Mouse (Mus musculus): ENCODE results near the gene Fam8a1. TPM values are rescaled to one million over a fixed set of nuclear protein-coding genes. Genes with fewer than 3 reads are reported as not detected.

Fam8a1 gene
- polyA plus RNA-seq (2012; rRNA removed) = 52.6 and 56.8 TPM in 2 replicates

DNA sequence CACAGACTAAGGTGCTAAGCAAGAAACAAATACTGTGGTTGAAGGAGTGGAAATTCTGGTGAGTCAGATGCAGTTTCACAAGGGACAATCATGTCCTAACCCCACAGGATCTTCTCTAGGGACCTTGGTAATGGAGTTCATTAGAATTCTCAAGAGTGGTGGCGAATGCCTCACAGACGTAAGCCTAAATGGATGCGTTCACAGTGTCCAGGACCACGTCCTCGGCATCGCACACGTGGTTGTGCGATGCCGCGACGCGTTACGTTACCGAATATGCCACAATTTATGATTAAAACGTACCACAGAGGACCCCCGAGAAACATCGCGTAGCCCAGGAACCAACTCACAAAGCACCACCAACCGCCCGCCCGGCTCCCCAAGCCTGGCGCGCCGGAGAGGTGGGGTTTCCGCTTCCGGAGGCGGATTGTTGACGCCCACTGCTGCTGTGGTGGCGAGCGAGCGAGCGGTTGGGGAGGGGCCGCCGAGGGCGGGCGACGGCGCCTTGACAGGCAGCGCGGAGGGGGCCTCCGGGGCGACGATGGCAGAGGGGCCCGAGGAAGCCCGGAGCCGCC lies at the start of gene Fam8a1:
TSS of gene Fam8a1 (plus strand) at position 475 of the 572 bp plus-strand sequence.
- peak; percentile 90 for DNase-seq (ENCODE audit: low spot score)

DNA sequence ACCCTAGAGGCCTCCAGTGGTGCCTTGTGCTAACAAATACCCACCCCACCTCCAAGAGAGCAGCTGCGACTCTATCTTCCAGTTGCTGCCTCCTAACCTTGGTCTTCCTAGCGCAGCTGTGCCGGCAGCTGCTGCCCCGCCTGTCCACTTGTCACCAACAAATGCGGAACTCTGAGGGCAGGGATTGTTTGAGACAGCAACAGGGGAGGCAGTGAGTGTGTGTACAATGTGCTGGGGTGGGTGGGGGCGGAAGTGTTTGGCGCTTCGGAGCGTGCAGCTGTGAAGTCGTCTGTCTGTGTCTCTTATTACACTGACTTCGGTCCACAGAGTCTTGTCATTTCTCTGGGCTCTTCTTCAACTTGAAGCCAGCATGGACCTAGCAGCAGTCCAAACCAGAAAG lies 49.7 kb upstream of the Fam8a1 start:
- DNase-seq (ENCODE audit: low spot score) = no peak

DNA sequence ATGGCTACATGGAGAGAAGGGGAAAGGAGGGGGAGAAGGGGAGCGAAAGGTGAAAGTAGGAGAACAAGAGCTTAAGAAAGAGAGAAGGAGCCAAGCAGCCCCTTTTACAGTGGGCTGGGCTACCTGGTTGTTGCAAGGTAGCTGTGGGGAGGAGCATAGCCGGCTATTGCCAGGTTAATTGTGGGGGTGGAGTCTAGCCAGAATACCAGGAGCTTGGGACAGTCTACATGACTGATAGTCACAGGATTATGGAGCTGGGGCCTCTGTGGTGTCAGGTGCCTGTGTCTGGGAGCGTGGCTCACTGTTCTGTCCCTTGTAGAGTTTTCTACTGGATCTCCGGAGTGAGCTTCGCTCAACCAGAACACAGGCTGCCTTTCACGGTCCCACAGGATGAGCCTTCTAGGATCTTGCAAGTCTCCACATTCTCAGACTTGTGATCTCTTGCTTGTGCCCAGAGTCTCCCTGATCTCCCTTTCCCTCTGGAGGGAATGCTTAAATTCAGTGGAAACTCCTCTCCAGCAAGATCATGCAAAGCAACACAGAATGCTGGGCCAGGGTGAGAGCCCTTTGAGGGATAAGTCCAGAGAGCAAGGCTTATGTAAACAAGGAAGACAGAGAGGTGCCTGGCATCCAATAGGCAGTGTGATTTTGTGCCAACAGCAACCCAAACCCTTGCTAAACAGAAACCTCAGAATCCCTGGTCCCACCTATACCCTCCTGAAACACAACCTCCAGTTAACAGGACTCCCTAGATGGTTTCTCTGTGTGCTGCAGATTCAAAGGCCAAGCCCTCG lies 48.2 kb upstream of the Fam8a1 start:
- no peak for DNase-seq (ENCODE audit: low spot score)

DNA sequence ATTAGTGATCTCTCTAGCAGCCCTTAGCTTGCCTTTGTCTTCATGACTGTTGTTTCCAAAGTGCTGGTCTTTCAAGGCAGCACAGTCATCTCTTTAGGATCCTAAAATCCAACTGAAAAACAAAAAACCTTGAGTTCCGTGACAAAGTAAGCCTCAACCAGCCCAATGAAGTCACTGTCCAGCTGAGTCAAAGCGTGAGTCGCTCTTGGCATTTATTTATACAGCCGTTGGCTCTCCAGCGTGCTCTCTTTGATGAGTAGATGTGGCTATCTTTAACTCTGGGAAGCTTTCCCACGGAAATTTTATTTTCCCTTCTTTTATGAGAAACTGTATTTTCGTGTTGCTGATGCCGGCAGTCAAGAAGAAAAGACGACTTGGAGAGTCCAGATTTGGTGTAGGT lies 42.7 kb upstream of the Fam8a1 start:
- no peak for DNase-seq (ENCODE audit: low spot score)

DNA sequence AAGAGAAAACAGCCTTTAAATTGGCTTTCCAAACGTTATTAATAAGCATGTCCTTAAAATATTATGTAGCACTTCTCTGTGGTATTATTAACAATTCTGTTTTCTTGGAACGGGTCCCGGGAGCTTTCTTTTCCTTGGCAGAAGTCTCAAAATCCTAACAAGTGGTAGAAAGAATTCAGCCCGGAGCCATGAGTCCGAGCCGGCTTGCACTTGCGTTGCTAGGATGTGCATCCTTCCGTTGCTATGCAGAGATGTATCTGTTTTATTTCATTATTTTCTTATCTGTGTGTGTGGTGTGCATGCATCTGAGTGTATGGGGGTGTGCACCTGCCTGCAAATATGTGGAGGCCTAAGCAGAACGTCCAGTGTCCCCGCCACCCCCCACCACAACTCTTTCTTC lies 41.5 kb upstream of the Fam8a1 start:
- no peak for DNase-seq (ENCODE audit: low spot score)

DNA sequence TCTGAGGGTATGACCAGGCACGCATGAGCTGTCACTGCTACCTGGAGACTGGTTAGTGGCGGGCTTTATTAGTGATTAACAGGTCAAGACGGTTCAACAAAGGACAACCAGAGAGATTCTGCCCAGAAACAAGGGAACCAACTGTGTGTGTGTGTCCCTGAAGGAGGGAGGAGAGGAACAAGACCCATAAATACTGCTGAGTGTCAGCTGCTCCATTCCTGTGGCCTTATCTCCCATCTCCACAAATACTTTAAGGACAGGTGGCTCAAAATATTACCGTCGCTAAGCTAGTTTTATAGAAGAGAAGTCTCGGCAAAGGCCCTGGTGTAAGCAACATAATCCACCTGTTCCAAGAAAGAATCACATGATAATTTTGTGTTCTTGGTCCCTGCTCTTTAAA lies 39.9 kb upstream of the Fam8a1 start:
- DNase-seq (ENCODE audit: low spot score) = no peak

DNA sequence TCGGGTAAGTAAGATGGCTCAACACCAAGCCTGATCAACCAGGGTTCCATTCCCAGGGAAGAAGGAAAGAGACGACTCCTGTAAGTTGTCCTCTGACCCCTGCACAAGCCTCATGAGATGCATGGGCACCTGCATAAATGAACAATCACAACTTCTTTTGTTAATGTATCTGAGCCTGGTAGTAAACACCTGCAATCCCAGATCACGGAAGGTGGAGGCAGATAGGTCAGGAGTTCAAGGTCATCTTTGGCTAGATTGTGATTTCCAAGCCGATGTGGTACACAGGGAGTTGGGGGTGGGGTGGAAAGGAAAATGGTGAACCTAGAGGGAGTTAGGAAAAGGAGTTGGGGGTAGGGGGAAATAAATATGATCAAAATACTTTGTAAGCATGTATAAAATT lies 36.5 kb upstream of the Fam8a1 start:
- DNase-seq (ENCODE audit: low spot score) = no peak

DNA sequence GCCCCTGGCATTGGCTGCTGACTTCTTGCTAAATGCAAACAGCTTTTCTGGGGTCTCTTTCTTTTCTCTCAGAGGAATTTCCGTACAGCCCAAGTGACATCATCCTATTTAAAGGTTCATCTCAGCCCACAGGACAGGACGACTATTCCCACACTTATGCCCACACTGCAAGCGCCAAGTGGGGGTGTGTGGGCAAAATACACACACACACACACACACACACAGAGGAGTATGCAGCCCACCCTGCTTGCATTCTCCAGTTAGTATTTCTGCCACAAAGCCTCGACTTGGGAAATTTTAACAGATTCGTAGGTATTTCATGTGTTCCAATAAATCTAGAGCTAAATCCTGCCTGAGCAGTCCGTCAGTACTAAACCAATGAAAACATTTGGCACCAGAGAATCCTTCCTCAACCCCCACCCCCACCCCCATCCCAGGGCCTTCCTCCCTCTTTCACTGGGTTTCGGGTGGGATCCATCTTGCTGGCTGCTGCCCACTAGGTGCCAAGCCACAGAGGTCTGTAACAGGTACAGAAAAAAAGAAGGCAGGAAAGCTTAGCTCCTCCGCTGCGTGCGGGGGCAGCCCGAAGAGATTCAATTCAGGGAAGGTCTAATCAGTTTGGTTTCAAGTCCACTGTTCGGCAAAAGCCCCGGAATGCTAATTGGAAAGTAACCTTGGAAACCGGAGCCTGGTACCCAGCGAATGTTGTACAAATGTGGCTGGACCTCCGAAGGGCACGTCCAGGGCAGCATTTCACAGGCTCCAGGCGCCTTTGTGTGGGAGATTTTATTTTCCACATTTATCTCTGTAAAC lies 35.8 kb upstream of the Fam8a1 start:
- DNase-seq (ENCODE audit: low spot score) = no peak

DNA sequence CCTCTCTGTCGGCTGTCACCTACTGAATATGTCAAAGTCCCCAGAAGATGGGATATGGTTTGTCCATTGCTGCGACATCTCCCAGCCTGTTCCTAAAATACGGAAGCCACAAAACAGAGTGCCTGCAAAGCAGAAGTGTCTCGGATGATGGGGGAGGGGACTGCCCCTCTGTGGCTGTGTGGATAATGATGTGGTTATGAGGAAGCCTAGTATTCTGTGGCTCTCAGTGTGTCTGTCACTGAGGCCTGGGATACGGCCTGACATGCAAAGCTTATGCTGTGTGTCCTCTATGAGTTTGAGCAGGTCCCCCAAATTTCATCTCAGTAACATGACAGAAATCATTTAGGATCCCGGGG lies 35.2 kb upstream of the Fam8a1 start:
- DNase-seq (ENCODE audit: low spot score) = no peak

DNA sequence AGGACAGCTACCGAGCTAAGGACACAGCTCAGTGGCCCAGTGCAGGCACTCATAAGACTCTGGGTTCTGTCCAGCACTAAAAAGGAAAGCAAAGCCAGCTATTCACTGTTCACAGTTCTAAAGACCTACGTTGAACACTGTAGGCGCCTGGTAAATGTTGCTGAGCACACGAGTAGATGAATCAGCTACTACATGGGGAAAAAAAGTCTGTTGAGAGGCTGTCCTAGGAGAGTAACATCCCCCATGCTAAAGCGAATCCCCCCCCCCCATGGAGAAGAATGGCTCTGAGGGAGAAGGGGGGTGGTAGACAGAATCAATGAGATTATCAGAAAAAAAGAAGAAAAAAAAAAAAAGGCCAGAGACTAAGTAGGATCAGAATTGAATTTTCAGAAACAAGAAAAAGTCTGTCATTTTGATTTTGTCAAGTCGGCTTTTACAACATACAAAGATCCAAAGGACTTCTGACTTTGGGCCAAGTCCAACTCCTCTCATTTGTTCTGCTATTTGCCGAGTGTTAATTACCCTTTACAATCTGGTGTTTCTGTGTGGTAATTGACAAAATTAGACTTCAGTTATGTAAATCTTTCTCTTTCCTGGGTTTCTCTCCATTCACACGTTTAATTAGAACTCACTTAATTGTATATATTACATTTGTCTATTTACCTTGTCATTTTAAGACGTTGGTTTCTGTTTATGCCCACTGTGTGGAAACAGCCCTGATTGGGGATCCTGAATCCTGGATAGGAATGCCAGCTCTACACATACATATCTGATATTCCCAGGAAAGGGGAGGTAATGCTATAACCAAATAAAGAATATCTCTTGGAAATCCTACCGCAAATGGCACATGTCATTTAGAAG lies 28.5 kb upstream of the Fam8a1 start:
- DNase-seq (ENCODE audit: low spot score) = no peak

DNA sequence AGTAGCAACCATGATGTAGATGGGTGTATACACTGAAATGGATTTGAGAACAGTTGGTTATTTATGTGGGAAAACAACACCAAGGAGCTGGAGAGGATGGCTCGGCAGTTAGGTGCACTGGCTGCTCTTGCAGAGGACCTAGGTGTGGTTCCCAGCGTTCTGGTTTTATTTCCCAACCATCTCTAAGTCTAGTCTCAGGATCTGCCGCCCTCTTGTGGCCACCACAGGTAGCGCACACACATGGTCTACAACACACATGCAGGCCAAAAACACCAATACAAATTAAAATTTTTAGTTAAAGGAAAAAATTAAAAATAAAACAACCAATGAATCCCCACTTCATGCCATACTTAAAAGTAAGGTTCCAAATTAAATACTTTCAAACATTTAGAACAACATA lies 27.0 kb upstream of the Fam8a1 start:
- no peak for DNase-seq (ENCODE audit: low spot score)

DNA sequence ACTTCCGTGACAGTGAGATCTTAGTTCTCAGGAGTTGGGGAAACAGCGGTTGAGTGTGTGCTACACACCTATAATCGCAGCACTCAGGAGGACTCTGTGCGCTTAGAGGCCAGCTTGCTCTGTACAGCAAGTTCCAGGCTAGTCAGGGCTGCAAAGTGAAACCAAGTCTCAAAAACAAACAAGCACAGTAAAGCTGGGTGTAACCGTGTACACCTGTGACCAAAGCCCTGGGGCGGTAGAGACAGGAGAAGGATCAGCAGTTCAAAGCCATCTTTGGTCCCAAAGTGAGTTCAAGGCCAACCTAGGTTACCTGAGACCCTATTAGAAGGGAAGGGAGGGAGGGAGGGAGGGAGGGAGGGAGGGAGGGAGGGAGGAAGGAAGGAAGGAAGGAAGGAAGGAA lies 25.1 kb upstream of the Fam8a1 start:
- no peak for DNase-seq (ENCODE audit: low spot score)

DNA sequence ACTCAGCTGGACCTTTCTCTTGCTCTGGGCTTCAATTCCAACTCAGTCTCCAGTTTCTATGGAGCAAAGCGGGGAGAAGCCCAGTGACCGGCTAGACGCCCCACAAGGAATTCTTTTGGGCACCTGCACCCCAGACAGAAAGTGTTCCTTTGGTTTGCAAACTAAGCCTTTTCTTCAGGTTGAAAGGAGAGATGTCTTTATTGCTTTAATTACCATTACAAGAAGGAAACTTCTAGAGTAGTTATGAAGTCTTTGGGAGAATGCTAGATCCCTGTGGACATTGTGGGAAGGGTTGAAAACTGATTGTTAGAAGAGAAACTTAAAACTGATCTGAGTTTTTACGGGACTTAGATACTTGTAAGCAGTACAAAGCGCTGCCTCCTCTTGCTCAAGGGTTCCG lies 23.8 kb upstream of the Fam8a1 start:
- DNase-seq (ENCODE audit: low spot score) = no peak

DNA sequence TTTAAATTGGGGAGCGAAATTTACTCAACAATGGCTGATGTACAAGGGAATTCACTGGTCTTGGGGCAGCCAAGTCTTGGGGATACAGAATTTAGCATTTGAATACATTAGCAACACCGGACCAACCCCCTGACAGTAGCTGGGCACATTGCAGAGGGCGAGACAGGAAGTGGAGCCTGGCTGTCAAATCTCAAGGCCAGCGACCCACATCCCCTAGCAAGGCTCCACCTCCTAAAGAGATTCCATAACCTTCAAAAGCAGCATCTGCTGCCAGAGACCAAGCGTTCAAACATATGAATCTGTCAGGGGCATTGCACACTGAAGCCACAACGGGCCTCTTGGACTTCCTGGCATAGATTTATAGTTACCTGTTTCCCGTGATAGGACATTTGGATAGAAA lies 17.5 kb upstream of the Fam8a1 start:
- DNase-seq (ENCODE audit: low spot score) = no peak

DNA sequence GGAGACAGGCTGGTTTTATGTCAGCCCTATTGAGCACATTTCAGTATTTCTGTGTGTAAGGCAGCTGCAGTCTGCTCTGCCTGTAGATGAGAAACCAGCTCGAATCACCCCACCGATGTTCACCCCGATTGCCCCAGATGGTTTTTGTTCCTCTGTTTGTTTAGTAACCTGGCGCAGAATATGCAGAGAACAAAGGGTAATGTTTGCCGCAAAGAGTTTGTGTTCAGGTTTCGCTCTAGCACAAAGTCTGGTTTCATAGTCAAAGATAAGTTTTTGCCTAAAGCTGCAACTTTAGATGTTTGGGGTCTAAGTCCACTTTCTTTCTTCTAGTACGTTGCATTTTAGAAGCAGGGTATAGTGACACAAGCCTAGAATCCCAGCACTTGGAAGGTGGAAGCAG lies 16.7 kb upstream of the Fam8a1 start:
- no peak for DNase-seq (ENCODE audit: low spot score)

DNA sequence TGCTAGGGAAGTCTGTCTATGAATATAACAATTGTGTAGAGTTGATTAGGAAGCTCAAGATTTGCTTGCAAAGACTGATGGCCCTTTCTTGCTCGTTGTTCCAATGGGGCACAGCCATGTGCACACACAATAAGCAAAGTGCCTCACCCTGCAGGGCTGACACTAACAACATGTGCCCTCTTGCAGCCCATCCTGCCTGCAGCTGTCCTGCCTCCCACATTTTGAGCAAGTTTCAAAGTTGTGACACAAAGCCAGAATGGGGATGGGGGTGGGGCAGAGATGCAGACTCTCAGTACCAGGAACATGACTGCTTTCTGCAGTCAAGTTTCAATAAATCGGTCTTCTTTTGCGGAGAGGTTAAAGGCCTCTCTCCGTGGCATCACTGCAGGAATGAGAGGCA lies 15.7 kb upstream of the Fam8a1 start:
- DNase-seq (ENCODE audit: low spot score) = no peak

DNA sequence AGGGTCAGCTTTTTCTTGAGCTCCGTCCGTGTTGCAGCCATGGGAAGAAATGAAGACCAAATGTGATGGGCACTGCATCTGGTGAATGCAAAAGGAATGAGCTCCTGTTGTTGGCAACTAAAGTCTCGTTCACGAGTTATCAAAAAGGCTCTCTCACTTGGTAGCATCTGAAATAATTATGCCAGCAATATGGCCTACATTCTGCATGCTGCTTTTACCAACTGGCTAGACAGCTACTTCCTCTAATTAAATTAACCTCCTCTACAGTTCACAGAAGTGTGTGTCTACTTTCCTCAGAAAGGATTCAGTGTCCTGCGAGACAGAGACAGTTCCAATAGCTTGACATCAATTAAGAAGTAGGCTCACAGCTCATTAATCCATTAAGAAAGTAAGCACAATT lies 14.8 kb upstream of the Fam8a1 start:
- DNase-seq (ENCODE audit: low spot score) = no peak

DNA sequence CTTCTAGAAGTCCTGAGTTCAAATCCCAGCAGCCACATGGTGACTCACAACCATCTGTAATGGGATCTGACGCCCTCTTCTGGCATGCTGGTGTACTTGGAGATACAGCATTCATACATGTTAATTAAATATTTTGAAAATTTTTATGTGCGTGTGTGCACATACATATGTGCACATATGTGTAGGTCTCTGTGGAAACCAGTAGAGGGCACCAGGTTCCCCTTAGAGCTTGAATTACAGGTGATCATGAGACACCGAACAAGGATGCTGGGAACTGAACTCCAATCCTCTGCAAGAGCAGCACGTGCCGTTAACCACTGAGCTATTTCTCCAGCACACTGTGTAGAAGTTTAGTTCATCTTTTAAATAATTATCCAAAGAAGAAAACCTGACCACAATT lies 10.1 kb upstream of the Fam8a1 start:
- no peak for DNase-seq (ENCODE audit: low spot score)

DNA sequence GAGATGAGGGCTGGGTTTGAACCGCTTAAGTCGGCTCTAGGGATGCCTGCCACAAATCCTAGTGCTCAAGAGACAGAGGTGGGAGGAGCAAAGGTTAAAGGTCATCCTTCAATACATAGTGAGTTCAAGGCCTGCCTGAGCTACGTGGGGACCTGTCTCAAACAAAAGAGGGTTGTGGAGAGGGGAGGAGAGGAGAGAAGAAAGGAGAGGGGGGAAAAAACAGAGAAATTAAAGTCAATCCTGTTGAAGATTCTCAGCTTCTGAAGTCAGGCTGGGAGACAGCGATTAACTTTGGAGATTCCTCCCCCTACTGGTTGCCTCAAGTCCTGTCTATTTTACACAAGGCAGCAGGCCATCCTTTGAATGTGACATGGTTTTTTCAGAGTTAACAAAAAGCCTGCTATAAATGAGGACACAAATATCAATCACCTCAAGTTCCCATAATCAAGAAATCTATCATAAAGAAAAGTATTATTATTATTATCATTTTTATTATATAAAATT lies 5.8 kb upstream of the Fam8a1 start:
- DNase-seq (ENCODE audit: low spot score) = no peak

DNA sequence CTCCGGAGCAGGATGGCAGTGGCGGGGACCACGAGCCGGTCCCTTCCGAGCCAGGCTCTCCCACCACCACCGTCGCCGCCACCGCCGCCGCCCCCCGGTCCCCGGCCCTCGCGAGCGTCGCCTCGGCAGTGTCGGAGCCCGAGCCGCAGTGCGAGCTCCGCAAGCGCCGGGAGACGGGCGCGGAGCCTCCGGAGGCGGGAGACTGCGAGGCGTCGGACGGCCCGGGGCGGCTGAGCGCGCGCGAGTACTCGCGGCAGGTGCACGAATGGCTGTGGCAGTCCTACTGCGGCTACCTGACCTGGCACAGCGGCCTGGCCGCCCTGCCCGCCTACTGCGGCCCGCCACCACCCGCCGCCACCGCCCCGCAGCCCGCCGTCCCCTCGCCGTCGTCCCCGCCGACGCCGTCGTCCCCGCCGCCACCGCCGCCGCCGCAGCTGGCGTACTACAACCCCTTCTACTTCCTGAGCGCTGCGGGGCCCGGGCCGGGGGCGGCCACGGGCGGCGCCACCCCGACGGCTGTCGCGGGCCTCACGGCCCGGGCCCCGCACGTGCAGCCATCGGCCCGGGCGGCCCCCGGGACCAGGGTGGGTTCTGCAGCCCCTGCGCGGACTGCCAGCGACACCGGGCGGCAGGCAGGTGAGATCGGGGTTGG lies 424 bp downstream of the Fam8a1 start:
- DNase-seq (ENCODE audit: low spot score) = peak; percentile 29

DNA sequence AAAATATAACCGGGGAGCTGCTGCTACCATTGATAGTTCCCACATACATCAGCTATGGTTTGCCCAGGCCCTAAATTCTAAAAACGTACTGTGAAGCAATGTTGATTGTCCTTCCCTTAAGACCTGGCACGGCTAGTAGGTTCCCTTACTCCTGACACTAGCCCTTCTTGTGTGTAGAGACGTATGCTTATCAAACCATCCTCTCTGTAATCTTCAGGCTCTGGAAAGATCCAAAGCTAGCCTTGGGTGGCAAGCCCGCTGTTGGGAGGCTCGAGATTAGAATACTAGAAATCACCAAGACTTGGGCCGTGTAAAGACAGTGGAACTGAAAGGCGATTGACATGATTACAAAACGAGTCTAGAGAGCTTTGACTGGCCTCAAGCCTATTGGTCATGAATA lies 1.2 kb downstream of the Fam8a1 start:
- no peak for DNase-seq (ENCODE audit: low spot score)
